Mouse (Mus musculus): ENCODE results near the gene Prr36. TPM values are rescaled to one million over a fixed set of nuclear protein-coding genes. Genes with fewer than 3 reads are reported as not detected.

Prr36 gene
- polyA plus RNA-seq, 1 experiment from 2014 or later, result 34.6 TPM

- H3K27me3 ChIP-seq (ENCODE audit: control insufficient read depth, insufficient read depth, low read length), result 0 out of 2 replicates have a peak, but pooled peaks cover 2% of the 10 kb centered on the region
- 91% methylated on average over 8 of the region's 8 CpGs for WGBS
- no peak overlapping the region for H3K4me2 ChIP-seq (ENCODE audit: low read depth)
- H3K9ac ChIP-seq (ENCODE audit: low read length), result no peak overlapping the region
- H3K27ac ChIP-seq (ENCODE audit: low read depth, low read length), result no peak overlapping the region
- H3K4me3 ChIP-seq (ENCODE audit: low read depth, low read length), result no peak overlapping the region
- DNase-seq (ENCODE audit: low spot score) (peak; percentile 4), ATAC-seq (ENCODE audit: insufficient read depth, low FRiP score, low TSS enrichment) (no peak)
- no peaks in the 10 kb centered on the region for H3K4me1 ChIP-seq (ENCODE audit: control insufficient read depth, insufficient read depth, low read length)
- H3K36me3 ChIP-seq (ENCODE audit: control insufficient read depth, insufficient read depth, low read length), result peaks cover 24% of the 10 kb centered on the region
- no peaks in the 10 kb centered on the region; the same call in 1 of the 2 replicates for H3K9me3 ChIP-seq (ENCODE audit: control insufficient read depth, low read length)
Measured at GRCm38 (mm10) chr8:4247241-4247640, 30.0 kb upstream of the Prr36 start.

GRCm38 (mm10) chr8:4245737-4246136 lies 28.5 kb upstream of the Prr36 start:
- H3K4me1 ChIP-seq (ENCODE audit: control insufficient read depth, insufficient read depth, low read length), result no peaks in the 10 kb centered on the region
- H3K9me3 ChIP-seq (ENCODE audit: control insufficient read depth, low read length), result no peaks in the 10 kb centered on the region; the same call in 1 of the 2 replicates
- H3K36me3 ChIP-seq (ENCODE audit: control insufficient read depth, insufficient read depth, low read length), result peaks cover 24% of the 10 kb centered on the region
- ATAC-seq (ENCODE audit: insufficient read depth, low FRiP score, low TSS enrichment) (no peak), DNase-seq (ENCODE audit: low spot score) (no peak)
- H3K4me2 ChIP-seq (ENCODE audit: low read depth), result no peak overlapping the region
- H3K4me3 ChIP-seq (ENCODE audit: low read depth, low read length), result no peak overlapping the region
- WGBS, result 90% methylated on average over 13 of the region's 13 CpGs
- H3K9ac ChIP-seq (ENCODE audit: low read length), result no peak overlapping the region
- 0 out of 2 replicates have a peak, but pooled peaks cover 2% of the 10 kb centered on the region for H3K27me3 ChIP-seq (ENCODE audit: control insufficient read depth, insufficient read depth, low read length)
- no peak overlapping the region for H3K27ac ChIP-seq (ENCODE audit: low read depth, low read length)

GRCm38 (mm10) chr8:4245061-4245460 lies 27.8 kb upstream of the Prr36 start:
- no peak overlapping the region for H3K4me3 ChIP-seq (ENCODE audit: low read depth, low read length)
- peaks cover 24% of the 10 kb centered on the region for H3K36me3 ChIP-seq (ENCODE audit: control insufficient read depth, insufficient read depth, low read length)
- H3K4me2 ChIP-seq (ENCODE audit: low read depth), result no peak overlapping the region
- no peaks in the 10 kb centered on the region; the same call in 1 of the 2 replicates for H3K9me3 ChIP-seq (ENCODE audit: control insufficient read depth, low read length)
- no peak overlapping the region for H3K9ac ChIP-seq (ENCODE audit: low read length)
- no peak for ATAC-seq (ENCODE audit: insufficient read depth, low FRiP score, low TSS enrichment)
- DNase-seq (ENCODE audit: low spot score), result no peak
- 95% methylated on average over 5 of the region's 5 CpGs for WGBS
- H3K27ac ChIP-seq (ENCODE audit: low read depth, low read length), result no peak overlapping the region
- peaks cover 3% of the 10 kb centered on the region for H3K4me1 ChIP-seq (ENCODE audit: control insufficient read depth, insufficient read depth, low read length)
- 0 out of 2 replicates have a peak, but pooled peaks cover 2% of the 10 kb centered on the region for H3K27me3 ChIP-seq (ENCODE audit: control insufficient read depth, insufficient read depth, low read length)

- Histone ChIP-seq H3K4me2 (ENCODE audit: low read depth) (peak overlapping the region; percentile 78), H3K4me3 (ENCODE audit: low read depth, low read length) (peak overlapping the region; percentile 79), H3K9ac (ENCODE audit: low read length) (peak overlapping the region; percentile 84), H3K27me3 (ENCODE audit: control insufficient read depth, insufficient read depth, low read length) (no peaks in the 10 kb centered on the region), H3K27ac (ENCODE audit: low read depth, low read length) (peak overlapping the region; percentile 77), H3K9me3 (ENCODE audit: control insufficient read depth, low read length) (no peaks in the 10 kb centered on the region), H3K4me1 (ENCODE audit: control insufficient read depth, insufficient read depth, low read length) (peaks cover 13% of the 10 kb centered on the region), H3K36me3 (ENCODE audit: control insufficient read depth, insufficient read depth, low read length) (peaks cover 10% of the 10 kb centered on the region)
- ATAC-seq (ENCODE audit: insufficient read depth, low FRiP score, low TSS enrichment) (peak; percentile 28), DNase-seq (ENCODE audit: low spot score) (no peak)
- 14% methylated on average over 19 of the region's 19 CpGs for WGBS
Measured at GRCm38 (mm10) chr8:4239193-4239890, 22.1 kb upstream of the Prr36 start.

GRCm38 (mm10) chr8:4238434-4239192 lies 21.4 kb upstream of the Prr36 start, which contains the start of the genes Map2k7 and Gm49320:
Map2k7 (plus strand) TSS chr8:4238740.
Gm49320 (plus strand) TSS chr8:4238865.
- peak; percentile 100 for DNase-seq (ENCODE audit: low spot score)
- under 1% methylated on average over 71 of the region's 71 CpGs for WGBS
- Histone ChIP-seq H3K9me3 (ENCODE audit: control insufficient read depth, low read length) (no peaks in the 10 kb centered on the region), H3K4me3 (ENCODE audit: low read depth, low read length) (peak within 1 kb of the TSS; percentile 79), H3K27ac (ENCODE audit: low read depth, low read length) (peak within 1 kb of the TSS; percentile 80), H3K4me2 (ENCODE audit: low read depth) (peak within 1 kb of the TSS; percentile 78), H3K9ac (ENCODE audit: low read length) (peak within 1 kb of the TSS; percentile 84), H3K36me3 (ENCODE audit: control insufficient read depth, insufficient read depth, low read length) (peaks cover 5% of the 10 kb centered on the region), H3K27me3 (ENCODE audit: control insufficient read depth, insufficient read depth, low read length) (no peaks in the 10 kb centered on the region), H3K4me1 (ENCODE audit: control insufficient read depth, insufficient read depth, low read length) (peaks cover 13% of the 10 kb centered on the region)
- ATAC-seq (ENCODE audit: insufficient read depth, low FRiP score, low TSS enrichment), result peak; percentile 95

- no peaks in the 10 kb centered on the region for H3K27me3 ChIP-seq (ENCODE audit: control insufficient read depth, insufficient read depth, low read length)
- peak overlapping the region; percentile 79 for H3K4me3 ChIP-seq (ENCODE audit: low read depth, low read length)
- ATAC-seq (ENCODE audit: insufficient read depth, low FRiP score, low TSS enrichment) (no peak; the same call in 1 of the 2 replicates), DNase-seq (ENCODE audit: low spot score) (no peak)
- no peaks in the 10 kb centered on the region; the same call in 1 of the 2 replicates for H3K36me3 ChIP-seq (ENCODE audit: control insufficient read depth, insufficient read depth, low read length)
- WGBS, result 19% methylated on average over 15 of the region's 15 CpGs
- no peaks in the 10 kb centered on the region for H3K9me3 ChIP-seq (ENCODE audit: control insufficient read depth, low read length)
- peaks cover 13% of the 10 kb centered on the region for H3K4me1 ChIP-seq (ENCODE audit: control insufficient read depth, insufficient read depth, low read length)
- peak overlapping the region; percentile 75 for H3K9ac ChIP-seq (ENCODE audit: low read length)
- peak overlapping the region; percentile 78 for H3K4me2 ChIP-seq (ENCODE audit: low read depth)
- H3K27ac ChIP-seq (ENCODE audit: low read depth, low read length), result peak overlapping the region; percentile 80
Measured at GRCm38 (mm10) chr8:4237814-4238433, 20.7 kb upstream of the Prr36 start.

- DNase-seq (ENCODE audit: low spot score) (no peak), ATAC-seq (ENCODE audit: insufficient read depth, low FRiP score, low TSS enrichment) (no peak)
- no peak overlapping the region for H3K4me2 ChIP-seq (ENCODE audit: low read depth)
- no peaks in the 10 kb centered on the region for H3K36me3 ChIP-seq (ENCODE audit: control insufficient read depth, insufficient read depth, low read length)
- 62% methylated on average over 10 of the region's 10 CpGs for WGBS
- no peaks in the 10 kb centered on the region for H3K9me3 ChIP-seq (ENCODE audit: control insufficient read depth, low read length)
- H3K27me3 ChIP-seq (ENCODE audit: control insufficient read depth, insufficient read depth, low read length), result peaks cover 16% of the 10 kb centered on the region
- H3K4me1 ChIP-seq (ENCODE audit: control insufficient read depth, insufficient read depth, low read length), result peaks cover 3% of the 10 kb centered on the region; the same call in 1 of the 2 replicates
- H3K27ac ChIP-seq (ENCODE audit: low read depth, low read length), result no peak overlapping the region
- no peak overlapping the region for H3K4me3 ChIP-seq (ENCODE audit: low read depth, low read length)
- H3K9ac ChIP-seq (ENCODE audit: low read length), result no peak overlapping the region
Measured at GRCm38 (mm10) chr8:4230612-4231351, 13.5 kb upstream of the Prr36 start.

- Histone ChIP-seq H3K36me3 (ENCODE audit: control insufficient read depth, insufficient read depth, low read length) (no peaks in the 10 kb centered on the region), H3K27me3 (ENCODE audit: control insufficient read depth, insufficient read depth, low read length) (peaks cover 16% of the 10 kb centered on the region), H3K4me2 (ENCODE audit: low read depth) (no peak overlapping the region), H3K9me3 (ENCODE audit: control insufficient read depth, low read length) (no peaks in the 10 kb centered on the region), H3K9ac (ENCODE audit: low read length) (no peak overlapping the region), H3K27ac (ENCODE audit: low read depth, low read length) (no peak overlapping the region), H3K4me1 (ENCODE audit: control insufficient read depth, insufficient read depth, low read length) (peaks cover 3% of the 10 kb centered on the region; the same call in 1 of the 2 replicates), H3K4me3 (ENCODE audit: low read depth, low read length) (no peak overlapping the region)
- WGBS, result 79% methylated on average over 5 of the region's 5 CpGs
- no peak for DNase-seq (ENCODE audit: low spot score)
- ATAC-seq (ENCODE audit: insufficient read depth, low FRiP score, low TSS enrichment), result no peak
Measured at GRCm38 (mm10) chr8:4229784-4230183, 12.5 kb upstream of the Prr36 start.

Measured in neural tube, embryonic 11.5 days (tissue).